Mouse (Mus musculus) hindbrain, embryonic 15.5 days (tissue): ENCODE data around the gene Pbx1. TPM values are rescaled to one million over a fixed set of nuclear protein-coding genes. Genes with fewer than 3 reads are reported as not detected.
A peak's percentile ranks its signal among the peaks of the same experiment; 100 is the strongest.

Experiments
- ATAC-seq: fragments of 200-750 bp; cut with Nextera tagmentation; 2 replicates; pipeline ENCODE4 v1.8.0; 2017; ENCODE audit warnings: low read depth, moderate number of reproducible peaks, moderate TSS enrichment; ENCODE audit not compliant: low FRiP score
- H3K27ac ChIP-seq: fragments of 300-500 bp; sonication (generic); replicated peaks from 2 replicates; pipeline ENCODE4 v1.5.1; 2015; ENCODE audit warnings: mild to moderate bottlenecking, inconsistent platforms
- H3K27me3 ChIP-seq: fragments of 300-500 bp; sonication (generic); 2 replicates; pipeline ENCODE4 v1.6.1; 2015; ENCODE audit warnings: control low read depth, inconsistent platforms
- H3K36me3 ChIP-seq: fragments of 300-500 bp; sonication (generic); 2 replicates; pipeline ENCODE4 v1.6.1; 2015; ENCODE audit warnings: control low read depth, inconsistent platforms
- H3K4me1 ChIP-seq: fragments of 300-500 bp; sonication (generic); replicated peaks from 2 replicates; pipeline ENCODE4 v1.6.1; 2015; ENCODE audit warnings: control low read depth, inconsistent platforms
- H3K4me2 ChIP-seq: fragments of 300-500 bp; sonication (generic); 2 replicates; pipeline ENCODE4 v1.6.1; 2015; ENCODE audit warnings: moderate library complexity, mild to moderate bottlenecking, inconsistent platforms
- H3K4me3 ChIP-seq: fragments of 300-500 bp; sonication (generic); 2 replicates; pipeline ENCODE4 v1.5.1; 2015; ENCODE audit warnings: mild to moderate bottlenecking, inconsistent platforms
- H3K9ac ChIP-seq: fragments of 300-500 bp; sonication (generic); 2 replicates; pipeline ENCODE4 v1.6.1; 2015; ENCODE audit warnings: inconsistent platforms
- H3K9me3 ChIP-seq: fragments of 300-500 bp; sonication (generic); 2 replicates; pipeline ENCODE4 v1.6.1; 2016; ENCODE audit warnings: control low read depth, inconsistent platforms
- WGBS: fragments of 180-500 bp; shearing (Covaris S2); methylation state at CpG from one replicate; pipeline ENCODE4 v1.1.7; 2015; 5-methylcytosine and 5-hydroxymethylcytosine counted together
- polyA plus RNA-seq: library from polyadenylated mRNA; unstranded; fragments of >200 nt; fragmentation: Nextera tagmentation; extraction: Ambion mirVana; gene quantifications from 2 replicates; pipeline ENCODE4 v1.2.1, GENCODE M21; 2015

Gene Pbx1
- polyA plus RNA-seq, 1 experiment from 2014 or later, result 44.2 TPM

DNA sequence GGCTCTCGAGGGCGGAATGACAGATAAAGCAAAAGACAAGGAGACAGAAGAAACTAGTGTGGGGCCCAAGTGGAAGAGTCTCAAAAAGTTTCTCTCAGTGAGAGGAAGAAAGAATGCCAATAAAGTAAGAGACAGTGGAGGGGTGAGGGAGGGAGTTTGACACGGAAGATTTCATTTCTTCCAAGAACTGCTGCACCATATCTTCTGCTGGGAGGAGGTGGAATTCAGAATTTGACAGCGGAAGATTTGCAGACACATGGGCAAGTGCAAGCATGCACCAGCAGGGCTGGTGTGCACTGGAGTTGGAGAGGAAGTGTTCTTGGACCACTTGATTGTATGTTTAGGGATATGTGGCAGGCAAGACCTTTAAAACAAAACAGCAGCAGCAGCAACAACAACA lies 163.8 kb downstream of the Pbx1 start:
- Histone ChIP-seq H3K9me3 (no peaks in the 10 kb centered on the region), H3K27me3 (no peaks in the 10 kb centered on the region), H3K4me3 (no peak overlapping the region), H3K36me3 (no peaks in the 10 kb centered on the region), H3K4me2 (no peak overlapping the region), H3K4me1 (peaks cover 37% of the 10 kb centered on the region), H3K9ac (no peak overlapping the region), H3K27ac (no peak overlapping the region; the same call in 1 of the 2 replicates)
- ATAC-seq, result no peak
- WGBS, result 93% methylated on average over 4 of the region's 4 CpGs

- H3K9ac ChIP-seq, result no peak overlapping the region
- H3K9me3 ChIP-seq, result no peaks in the 10 kb centered on the region
- H3K4me3 ChIP-seq, result no peak overlapping the region
- H3K36me3 ChIP-seq, result no peaks in the 10 kb centered on the region
- WGBS, result 63% methylated on average over 12 of the region's 12 CpGs
- no peaks in the 10 kb centered on the region for H3K27me3 ChIP-seq
- H3K4me2 ChIP-seq, result no peak overlapping the region
- H3K4me1 ChIP-seq, result peaks cover 37% of the 10 kb centered on the region
- no peak overlapping the region for H3K27ac ChIP-seq
- peak; percentile 53 for ATAC-seq
Observed at GRCm38 (mm10) chr1:168265594-168266390, 166.3 kb downstream of the Pbx1 start.

GRCm38 (mm10) chr1:168265090-168265489 lies 167.0 kb downstream of the Pbx1 start:
- 69% methylated on average over 5 of the region's 5 CpGs for WGBS
- H3K36me3 ChIP-seq, result no peaks in the 10 kb centered on the region
- no peak for ATAC-seq
- H3K4me1 ChIP-seq, result peaks cover 36% of the 10 kb centered on the region
- H3K9me3 ChIP-seq, result no peaks in the 10 kb centered on the region
- H3K4me3 ChIP-seq, result no peak overlapping the region
- no peak overlapping the region for H3K27ac ChIP-seq
- no peak overlapping the region for H3K4me2 ChIP-seq
- no peak overlapping the region for H3K9ac ChIP-seq
- H3K27me3 ChIP-seq, result no peaks in the 10 kb centered on the region

DNA sequence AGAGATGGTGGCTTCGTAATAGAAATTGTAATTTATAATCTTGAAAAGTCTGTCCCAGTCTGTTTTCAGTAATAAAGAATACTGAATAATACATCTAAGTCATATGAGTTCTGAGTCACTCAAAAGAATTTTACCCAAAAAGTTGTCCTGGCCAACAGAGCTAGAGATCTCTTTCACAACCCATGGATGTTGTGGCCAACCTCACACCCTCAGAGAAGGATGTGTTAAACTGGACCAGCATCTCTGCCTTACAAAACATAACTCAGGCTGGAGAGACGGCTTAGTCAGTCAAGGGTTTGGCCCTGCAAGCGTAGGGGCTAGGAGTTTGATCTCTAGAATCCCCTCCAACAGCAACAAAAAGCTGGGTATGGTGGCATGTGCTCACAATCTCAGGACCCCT lies 171.7 kb downstream of the Pbx1 start:
- Histone ChIP-seq H3K36me3 (no peaks in the 10 kb centered on the region), H3K9ac (no peak overlapping the region), H3K9me3 (no peaks in the 10 kb centered on the region), H3K27ac (no peak overlapping the region), H3K4me1 (peaks cover 20% of the 10 kb centered on the region), H3K4me3 (no peak overlapping the region), H3K4me2 (no peak overlapping the region), H3K27me3 (no peaks in the 10 kb centered on the region)
- no peak for ATAC-seq
- WGBS, result 82% methylated on average over 3 of the region's 3 CpGs

DNA sequence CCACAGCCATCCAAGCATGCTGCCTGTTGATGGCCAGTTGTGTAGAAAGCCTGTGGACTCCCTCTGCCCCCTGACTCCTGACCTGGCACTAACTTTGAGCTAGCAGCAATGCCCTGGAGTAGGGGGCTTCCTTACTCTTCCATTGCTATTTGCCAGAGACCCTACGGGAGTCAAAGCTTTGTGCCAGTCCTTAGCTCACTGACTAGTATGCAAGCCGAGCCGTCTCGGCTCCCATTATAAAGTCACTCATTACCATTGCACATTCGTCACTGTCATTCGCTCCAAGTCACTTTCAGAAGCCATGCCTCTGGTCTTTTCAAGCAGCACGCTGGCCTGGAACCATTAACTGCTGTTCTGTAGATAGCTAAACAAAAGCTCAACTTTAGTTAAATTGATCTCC lies 173.2 kb downstream of the Pbx1 start:
- H3K9ac ChIP-seq, result no peak overlapping the region
- peak; percentile 65 for ATAC-seq
- 25% methylated on average over 7 of the region's 7 CpGs for WGBS

GRCm38 (mm10) chr1:168255347-168255908 lies 176.6 kb downstream of the Pbx1 start:
- no peaks in the 10 kb centered on the region for H3K27me3 ChIP-seq
- ATAC-seq, result no peak
- H3K9me3 ChIP-seq, result no peaks in the 10 kb centered on the region
- H3K9ac ChIP-seq, result no peak overlapping the region
- no peak overlapping the region for H3K27ac ChIP-seq
- WGBS, result 96% methylated on average over 9 of the region's 9 CpGs
- no peak overlapping the region for H3K4me2 ChIP-seq
- H3K4me3 ChIP-seq, result no peak overlapping the region
- H3K4me1 ChIP-seq, result peaks cover 9% of the 10 kb centered on the region
- no peaks in the 10 kb centered on the region for H3K36me3 ChIP-seq

More for the DNA sequence above, 173.2 kb downstream of the Pbx1 start:
- no peaks in the 10 kb centered on the region for H3K9me3 ChIP-seq
- no peak overlapping the region for H3K4me3 ChIP-seq
- H3K27me3 ChIP-seq, result no peaks in the 10 kb centered on the region
- peaks cover 9% of the 10 kb centered on the region for H3K4me1 ChIP-seq
- no peak overlapping the region for H3K4me2 ChIP-seq
- no peak overlapping the region for H3K27ac ChIP-seq
- H3K36me3 ChIP-seq, result no peaks in the 10 kb centered on the region

GRCm38 (mm10) chr1:168246968-168247724 lies 184.9 kb downstream of the Pbx1 start:
- H3K4me3 ChIP-seq, result no peak overlapping the region
- ATAC-seq, result no peak
- peaks cover 48% of the 10 kb centered on the region for H3K4me1 ChIP-seq
- H3K27me3 ChIP-seq, result no peaks in the 10 kb centered on the region
- no peak overlapping the region for H3K9ac ChIP-seq
- 36% methylated on average over 10 of the region's 10 CpGs for WGBS
- H3K36me3 ChIP-seq, result no peaks in the 10 kb centered on the region
- H3K4me2 ChIP-seq, result peak overlapping the region; percentile 4; the same call in 1 of the 2 replicates
- peak overlapping the region; percentile 49; the same call in 1 of the 2 replicates for H3K27ac ChIP-seq
- H3K9me3 ChIP-seq, result no peaks in the 10 kb centered on the region

DNA sequence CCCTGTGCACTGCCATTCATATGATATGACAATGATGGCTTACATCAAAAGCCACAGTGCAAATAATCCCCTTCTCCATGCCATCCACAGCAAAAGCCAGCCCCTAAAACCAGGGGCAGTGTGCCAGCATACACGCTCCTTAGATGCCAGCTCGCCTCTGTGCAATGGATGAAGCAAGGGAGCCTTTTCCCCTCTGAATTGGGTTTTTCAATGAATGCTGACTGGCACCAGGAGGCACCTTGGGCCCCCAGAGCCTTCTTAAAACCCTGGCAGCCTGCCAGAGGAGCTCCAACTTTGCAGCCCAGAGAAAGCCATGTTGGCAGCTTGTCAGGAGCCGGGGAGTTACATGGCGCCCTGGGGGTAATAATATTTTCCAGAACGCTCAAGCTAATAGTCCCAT lies 186.5 kb downstream of the Pbx1 start:
- Histone ChIP-seq H3K36me3 (no peaks in the 10 kb centered on the region), H3K27me3 (no peaks in the 10 kb centered on the region), H3K4me1 (peaks cover 64% of the 10 kb centered on the region), H3K4me2 (peak overlapping the region; percentile 14; the same call in 1 of the 2 replicates), H3K9ac (no peak overlapping the region), H3K9me3 (no peaks in the 10 kb centered on the region), H3K4me3 (no peak overlapping the region), H3K27ac (peak overlapping the region; percentile 34; the same call in 1 of the 2 replicates)
- ATAC-seq, result peak; percentile 51; the same call in 1 of the 2 replicates
- 23% methylated on average over 5 of the region's 5 CpGs for WGBS

DNA sequence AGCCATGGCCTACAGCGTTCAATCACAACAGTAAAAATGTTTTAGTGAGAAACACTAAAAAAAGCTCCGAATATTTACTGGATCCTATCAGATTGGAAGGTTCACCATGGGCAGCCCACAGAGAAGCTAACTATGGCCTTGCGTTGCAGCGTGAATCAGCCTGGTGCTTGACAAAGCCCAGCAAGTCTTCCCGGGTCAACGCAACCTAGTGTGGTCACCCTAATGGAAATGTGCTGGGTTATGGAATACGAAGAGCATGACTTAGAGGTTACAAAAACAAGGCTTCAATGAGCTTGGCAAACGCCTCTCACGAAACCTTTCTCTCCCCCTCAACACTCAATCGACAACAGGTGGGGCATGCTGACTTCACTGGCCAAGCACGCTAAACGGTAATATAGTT lies 188.3 kb downstream of the Pbx1 start:
- WGBS, result 90% methylated on average over 12 of the region's 12 CpGs
- Histone ChIP-seq H3K9me3 (no peaks in the 10 kb centered on the region), H3K27ac (no peak overlapping the region), H3K36me3 (no peaks in the 10 kb centered on the region), H3K27me3 (no peaks in the 10 kb centered on the region), H3K4me1 (peaks cover 76% of the 10 kb centered on the region), H3K4me2 (no peak overlapping the region), H3K4me3 (no peak overlapping the region), H3K9ac (no peak overlapping the region)
- ATAC-seq, result no peak

GRCm38 (mm10) chr1:168243068-168243467 lies 189.0 kb downstream of the Pbx1 start:
- WGBS, result 67% methylated on average over 7 of the region's 7 CpGs
- H3K4me2 ChIP-seq, result no peak overlapping the region
- no peak overlapping the region for H3K4me3 ChIP-seq
- H3K27ac ChIP-seq, result no peak overlapping the region
- ATAC-seq, result no peak
- peaks cover 78% of the 10 kb centered on the region for H3K4me1 ChIP-seq
- no peaks in the 10 kb centered on the region for H3K36me3 ChIP-seq
- no peaks in the 10 kb centered on the region for H3K27me3 ChIP-seq
- H3K9me3 ChIP-seq, result no peaks in the 10 kb centered on the region
- H3K9ac ChIP-seq, result no peak overlapping the region

GRCm38 (mm10) chr1:168241316-168241715 lies 190.8 kb downstream of the Pbx1 start:
- H3K4me3 ChIP-seq, result no peak overlapping the region
- H3K27ac ChIP-seq, result 0 out of 2 replicates have a peak overlapping the region, but pooled peaks have one; percentile 44
- no peak overlapping the region for H3K9ac ChIP-seq
- peaks cover 69% of the 10 kb centered on the region for H3K4me1 ChIP-seq
- H3K4me2 ChIP-seq, result peak overlapping the region; percentile 13; the same call in 1 of the 2 replicates
- no peaks in the 10 kb centered on the region for H3K27me3 ChIP-seq
- 22% methylated on average over 7 of the region's 7 CpGs for WGBS
- H3K9me3 ChIP-seq, result no peaks in the 10 kb centered on the region
- no peak for ATAC-seq
- H3K36me3 ChIP-seq, result no peaks in the 10 kb centered on the region

- Histone ChIP-seq H3K4me1 (peaks cover 67% of the 10 kb centered on the region), H3K27me3 (no peaks in the 10 kb centered on the region), H3K9ac (no peak overlapping the region), H3K27ac (peak overlapping the region; percentile 36), H3K9me3 (no peaks in the 10 kb centered on the region), H3K4me2 (no peak overlapping the region), H3K4me3 (no peak overlapping the region), H3K36me3 (no peaks in the 10 kb centered on the region)
- 0 out of 2 replicates have a peak, but pooled peaks have one; percentile 4 for ATAC-seq
- WGBS, result 21% methylated on average over 7 of the region's 7 CpGs
Observed at GRCm38 (mm10) chr1:168240846-168241245, 191.2 kb downstream of the Pbx1 start.
